Mouse (Mus musculus): ENCODE measurements around the gene Tbc1d22b. TPM values are rescaled to one million over a fixed set of nuclear protein-coding genes. Genes with fewer than 3 reads are reported as not detected.
A peak's percentile ranks its signal among the peaks of the same experiment; 100 is the strongest.

Gene Tbc1d22b
- polyA plus RNA-seq (2016; fragmentation: Nextera tagmentation; extraction: Ambion mirVana) = 19.0 and 19.1 TPM in 2 replicates

DNA sequence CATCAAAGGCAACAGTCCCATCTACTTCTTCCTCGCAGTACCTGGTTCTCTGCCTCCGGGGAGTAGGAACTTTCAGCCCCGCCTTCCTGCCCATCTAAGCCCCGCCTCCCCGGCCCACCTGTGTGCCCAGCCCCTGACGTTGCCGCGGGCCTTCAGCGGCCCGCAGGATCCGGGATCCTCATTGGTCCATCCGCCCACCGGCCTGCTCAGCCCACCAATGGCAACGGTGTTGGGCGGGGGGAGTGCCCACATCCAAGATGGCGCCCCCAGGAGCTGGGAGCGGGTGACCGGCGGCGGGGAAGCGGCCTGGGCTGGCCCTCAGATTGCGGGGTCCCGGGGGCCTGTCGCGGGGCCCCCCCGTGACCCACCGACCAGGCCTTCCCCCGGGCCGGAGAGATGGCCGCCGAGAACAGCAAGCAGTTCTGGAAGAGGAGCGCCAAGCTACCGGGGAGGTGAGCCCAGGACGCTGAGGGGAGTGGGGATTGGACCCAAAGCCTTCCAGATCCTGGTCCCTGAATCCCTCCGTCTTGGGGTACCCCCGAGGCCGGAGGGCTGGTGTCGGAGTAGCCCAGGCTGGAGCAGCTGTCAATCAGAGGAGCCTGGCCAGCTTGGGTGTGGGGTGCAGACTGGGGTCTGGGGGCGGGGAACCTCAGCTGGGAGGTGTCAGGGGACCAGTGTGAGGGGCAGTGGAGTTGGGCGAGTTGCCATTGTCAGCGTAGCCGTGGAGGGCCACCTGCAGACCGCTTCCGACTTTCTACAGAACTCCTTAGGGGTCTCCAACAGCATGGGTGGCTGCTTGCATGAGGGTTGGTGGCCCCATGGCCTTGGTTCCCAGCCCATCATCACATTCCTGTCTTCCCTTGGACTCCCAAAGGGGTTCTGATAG lies at the start of gene Tbc1d22b, which contains the start of gene Gm17657:
Gene Tbc1d22b, plus strand, starts transcription at position 243 of the 886 bp plus-strand sequence.
Gene Gm17657, minus strand, starts transcription at position 96 of the 886 bp plus-strand sequence.
- Histone ChIP-seq H3K27ac (peak within 1 kb of the TSS; percentile 12; the same call in 1 of the 2 replicates), H3K27me3 (no peaks in the 10 kb centered on the region), H3K4me2 (replicated peaks) (peak within 1 kb of the TSS; percentile 96), H3K9ac (peak within 1 kb of the TSS; percentile 87), H3K36me3 (no peaks in the 10 kb centered on the region), H3K9me3 (no peaks in the 10 kb centered on the region), H3K4me3 (peak within 1 kb of the TSS; percentile 83), H3K4me1 (peaks cover 13% of the 10 kb centered on the region)
- 1% methylated on average over 44 of the region's 44 CpGs for WGBS
- peak; percentile 93 for ATAC-seq (ENCODE audit: insufficient number of reproducible peaks, insufficient read depth, low FRiP score, low TSS enrichment)

DNA sequence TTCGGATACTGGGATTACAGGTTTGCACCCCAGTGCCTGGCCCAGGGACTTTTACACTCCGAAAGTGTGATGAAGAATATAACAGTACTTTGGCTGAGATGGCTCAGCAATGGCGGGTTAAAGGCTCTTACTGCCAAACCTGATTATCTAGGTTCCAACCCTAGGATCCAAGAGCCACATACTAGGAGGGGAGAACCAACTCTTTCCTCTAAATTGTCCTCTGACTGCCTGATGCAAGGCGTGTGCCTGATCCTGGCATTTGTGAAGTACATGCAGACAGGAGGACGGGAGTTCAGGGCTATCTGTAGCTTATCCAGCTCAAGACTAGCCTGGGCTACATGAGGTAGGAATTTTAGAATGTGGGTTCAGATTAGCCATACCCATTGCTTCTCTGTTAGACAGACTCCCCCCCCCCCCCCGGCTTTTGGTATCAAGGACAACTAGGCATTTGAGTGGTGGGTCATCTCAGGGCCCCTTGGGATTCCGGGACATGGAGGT lies 49.3 kb upstream of the Tbc1d22b start:
- H3K9ac ChIP-seq = no peak overlapping the region

DNA sequence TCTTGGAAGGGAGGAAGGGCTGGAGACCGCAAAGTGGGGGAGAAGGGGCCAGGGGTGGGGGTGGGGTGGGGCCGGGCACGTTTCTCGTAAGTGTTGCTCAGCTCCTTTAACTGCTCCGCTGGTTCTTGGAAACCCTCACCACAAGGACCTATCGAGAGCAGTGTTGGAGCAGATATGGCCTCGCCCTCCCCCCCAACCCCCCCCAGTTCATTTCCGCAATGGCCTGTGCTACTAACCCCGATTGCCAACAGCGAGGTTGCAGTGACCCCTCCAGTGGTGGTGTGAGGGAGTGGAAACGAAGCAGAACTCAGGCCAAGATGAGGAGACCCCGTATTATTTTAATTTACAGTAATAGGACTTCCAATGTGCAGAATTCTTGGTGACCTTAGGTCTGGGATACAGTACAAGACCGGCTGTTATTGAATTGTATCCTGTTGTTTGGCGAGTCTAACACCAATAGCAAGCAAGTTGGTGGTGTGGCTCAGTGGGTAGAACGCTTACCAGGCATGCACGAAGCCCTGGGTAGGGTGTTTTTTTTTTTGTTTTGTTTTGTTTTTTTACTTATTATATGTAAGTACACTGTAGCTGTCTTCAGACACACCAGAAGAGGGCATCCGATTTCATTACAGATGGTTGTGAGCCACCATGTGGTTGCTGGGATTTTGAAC lies 48.6 kb upstream of the Tbc1d22b start:
- WGBS = 81% methylated on average over 17 of the region's 17 CpGs

More for the DNA sequence above, 49.3 kb upstream of the Tbc1d22b start:
- ATAC-seq (ENCODE audit: insufficient number of reproducible peaks, insufficient read depth, low FRiP score, low TSS enrichment) = no peak
- H3K27ac ChIP-seq = no peak overlapping the region
- H3K9me3 ChIP-seq = no peaks in the 10 kb centered on the region
- H3K4me1 ChIP-seq = no peaks in the 10 kb centered on the region
- 0 out of 2 replicates have a peak, but pooled peaks cover 4% of the 10 kb centered on the region for H3K36me3 ChIP-seq
- no peak overlapping the region for H3K4me2 ChIP-seq (replicated peaks)
- 0 out of 2 replicates have a peak, but pooled peaks cover 5% of the 10 kb centered on the region for H3K27me3 ChIP-seq
- no peak overlapping the region for H3K4me3 ChIP-seq
- WGBS = 73% methylated on average over 7 of the region's 7 CpGs

DNA sequence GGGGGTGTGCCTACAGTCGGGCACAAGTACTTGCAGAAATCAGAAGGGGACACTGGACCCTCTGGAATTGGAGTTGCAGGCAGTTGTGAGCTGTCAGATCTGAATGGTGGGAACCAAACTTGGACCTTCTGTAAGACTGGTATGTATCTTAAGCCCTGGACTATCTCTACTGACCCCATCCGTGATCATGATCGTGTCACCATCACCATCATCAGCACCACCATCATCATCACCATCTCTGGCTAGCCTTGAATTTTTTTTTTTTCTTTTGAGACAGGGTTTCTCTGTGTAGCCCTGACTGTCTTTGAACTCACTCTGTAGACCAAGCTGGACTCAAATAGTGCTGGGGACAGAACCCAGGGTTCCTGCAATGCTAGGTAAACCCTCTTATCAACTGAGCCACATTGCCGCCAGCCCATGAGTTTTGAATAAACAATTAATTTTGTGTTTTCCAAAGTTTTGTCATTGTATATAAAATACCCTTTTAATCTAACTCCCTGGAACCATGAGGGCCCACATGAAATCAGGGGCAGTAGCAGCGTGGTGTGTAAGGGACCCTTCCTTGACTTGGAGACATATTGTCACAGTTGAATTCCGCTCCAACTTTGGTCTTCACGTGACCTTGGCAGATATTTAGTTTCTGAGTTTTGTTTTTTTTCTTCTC lies 47.4 kb upstream of the Tbc1d22b start:
- Histone ChIP-seq H3K9ac (no peak overlapping the region), H3K27ac (no peak overlapping the region), H3K27me3 (0 out of 2 replicates have a peak, but pooled peaks cover 5% of the 10 kb centered on the region), H3K4me3 (no peak overlapping the region), H3K36me3 (no peaks in the 10 kb centered on the region), H3K4me2 (replicated peaks) (no peak overlapping the region), H3K9me3 (no peaks in the 10 kb centered on the region), H3K4me1 (no peaks in the 10 kb centered on the region)
- 73% methylated on average over 7 of the region's 7 CpGs for WGBS
- ATAC-seq (ENCODE audit: insufficient number of reproducible peaks, insufficient read depth, low FRiP score, low TSS enrichment) = no peak

More for the DNA sequence above, 48.6 kb upstream of the Tbc1d22b start:
- H3K27me3 ChIP-seq = 0 out of 2 replicates have a peak, but pooled peaks cover 5% of the 10 kb centered on the region
- no peak overlapping the region for H3K4me2 ChIP-seq (replicated peaks)
- no peaks in the 10 kb centered on the region for H3K9me3 ChIP-seq
- H3K27ac ChIP-seq = no peak overlapping the region
- H3K4me3 ChIP-seq = no peak overlapping the region
- H3K36me3 ChIP-seq = 0 out of 2 replicates have a peak, but pooled peaks cover 4% of the 10 kb centered on the region
- ATAC-seq (ENCODE audit: insufficient number of reproducible peaks, insufficient read depth, low FRiP score, low TSS enrichment) = no peak
- no peaks in the 10 kb centered on the region for H3K4me1 ChIP-seq
- H3K9ac ChIP-seq = no peak overlapping the region

DNA sequence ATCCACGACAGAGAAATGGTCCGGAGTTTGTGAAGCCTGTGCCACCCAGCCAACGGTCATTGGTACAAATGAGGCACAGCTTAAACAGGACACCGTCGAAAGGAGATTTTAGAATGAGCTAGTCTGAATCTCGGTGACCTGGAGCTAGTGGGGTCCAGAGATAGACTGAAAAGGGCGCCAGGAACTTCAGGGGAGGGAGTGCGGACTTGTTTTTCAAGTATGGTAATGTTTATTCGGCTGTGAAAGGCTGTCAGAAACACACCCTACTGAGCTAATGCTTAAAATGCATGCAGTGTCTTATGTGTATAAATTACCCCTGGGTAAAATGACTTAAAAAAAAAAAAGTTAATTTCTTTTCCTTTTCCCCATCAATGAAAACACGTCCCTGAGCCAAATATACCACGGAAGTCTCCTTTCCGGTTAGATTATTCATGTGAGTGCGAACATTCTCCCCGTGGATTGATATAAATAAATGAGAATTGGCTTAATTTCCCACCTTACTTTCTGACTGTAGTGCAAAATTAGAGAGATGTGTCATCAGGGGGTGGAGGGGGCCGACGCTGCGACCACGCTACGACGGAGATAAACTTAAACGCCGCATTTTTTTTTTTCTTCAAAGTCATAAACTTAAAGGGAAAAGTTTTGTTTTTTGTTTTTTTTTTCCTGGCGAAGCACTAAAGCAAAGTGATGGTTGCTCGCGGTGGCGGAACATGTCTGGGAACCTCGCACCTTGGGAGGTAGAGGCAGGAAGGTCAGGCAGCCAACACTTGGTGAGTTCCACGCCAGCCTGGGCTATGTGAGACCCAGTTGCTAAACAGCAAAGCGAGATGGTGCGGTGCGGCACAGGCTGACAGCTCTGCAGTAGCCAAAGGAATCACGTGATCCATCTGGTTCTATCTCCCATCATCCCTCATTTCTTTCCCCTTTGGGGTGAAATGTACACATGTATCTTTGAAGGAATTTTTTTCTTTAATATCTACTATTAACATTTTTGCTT lies 46.6 kb upstream of the Tbc1d22b start:
- Histone ChIP-seq H3K4me3 (no peak overlapping the region), H3K4me2 (replicated peaks) (peak overlapping the region; percentile 35), H3K27me3 (0 out of 2 replicates have a peak, but pooled peaks cover 5% of the 10 kb centered on the region), H3K36me3 (no peaks in the 10 kb centered on the region), H3K9ac (no peak overlapping the region), H3K9me3 (no peaks in the 10 kb centered on the region), H3K4me1 (no peaks in the 10 kb centered on the region), H3K27ac (no peak overlapping the region)
- no peak for ATAC-seq (ENCODE audit: insufficient number of reproducible peaks, insufficient read depth, low FRiP score, low TSS enrichment)
- 14% methylated on average over 32 of the region's 32 CpGs for WGBS

DNA sequence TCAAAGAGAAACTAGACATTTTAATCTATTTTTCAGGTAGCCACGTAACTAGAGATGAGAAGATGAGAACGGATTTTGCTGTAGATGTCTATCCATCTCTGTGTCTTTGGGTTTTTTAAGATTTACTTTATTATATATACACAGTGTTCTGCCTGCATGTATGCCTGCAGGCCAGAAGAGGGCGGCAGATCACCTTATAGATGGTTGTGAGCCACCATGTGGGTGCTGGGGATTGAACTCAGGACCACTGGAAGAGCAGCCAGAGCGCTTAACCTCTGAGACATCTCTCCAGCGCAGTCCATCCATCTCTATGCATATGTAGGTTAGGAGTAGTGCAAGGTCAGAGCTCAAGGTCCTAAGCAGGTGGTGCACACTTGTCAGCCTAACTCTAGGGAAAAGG lies 45.9 kb upstream of the Tbc1d22b start:
- WGBS = 76% methylated on average over 5 of the region's 5 CpGs

DNA sequence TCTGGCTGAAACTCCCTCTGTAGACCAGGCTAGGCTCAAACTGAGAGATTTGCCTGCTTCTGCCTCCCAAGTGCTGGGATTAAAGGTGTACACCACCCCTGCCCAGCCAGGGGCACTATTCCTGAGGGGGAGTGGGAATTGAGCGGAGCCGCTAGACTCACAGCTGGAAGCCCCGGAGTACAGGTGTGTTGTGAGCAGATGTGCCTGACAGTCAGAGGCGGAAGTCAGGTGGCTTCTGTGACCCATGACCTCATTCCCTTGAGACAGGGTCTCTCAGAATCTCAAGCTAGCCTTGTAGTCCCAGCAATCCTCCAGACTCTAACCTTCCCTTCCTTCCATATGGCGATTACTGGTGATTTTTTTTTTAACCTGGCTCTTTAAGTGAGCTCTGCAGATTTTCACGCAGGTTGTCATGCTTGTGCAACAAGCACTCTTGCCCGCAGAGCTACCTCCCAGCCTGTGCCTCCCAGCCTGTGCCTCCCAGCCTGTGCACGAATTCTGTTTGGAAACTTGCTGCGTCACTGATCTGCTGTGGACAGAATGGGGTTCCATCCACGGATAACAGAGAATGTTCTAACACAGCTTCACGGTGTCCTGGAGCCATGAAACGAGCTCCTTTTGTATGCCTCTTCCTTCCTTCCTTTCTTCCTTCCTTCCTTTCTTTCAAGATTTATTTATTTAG lies 40.5 kb upstream of the Tbc1d22b start:
- Histone ChIP-seq H3K9me3 (no peaks in the 10 kb centered on the region), H3K9ac (no peak overlapping the region), H3K4me2 (replicated peaks) (no peak overlapping the region), H3K36me3 (no peaks in the 10 kb centered on the region), H3K4me1 (no peaks in the 10 kb centered on the region), H3K27me3 (no peaks in the 10 kb centered on the region), H3K4me3 (no peak overlapping the region), H3K27ac (no peak overlapping the region)
- ATAC-seq (ENCODE audit: insufficient number of reproducible peaks, insufficient read depth, low FRiP score, low TSS enrichment) = no peak
- WGBS = 70% methylated on average over 12 of the region's 12 CpGs

More for the DNA sequence above, 45.9 kb upstream of the Tbc1d22b start:
- Histone ChIP-seq H3K9me3 (no peaks in the 10 kb centered on the region), H3K27ac (no peak overlapping the region), H3K4me2 (replicated peaks) (no peak overlapping the region), H3K9ac (no peak overlapping the region), H3K36me3 (no peaks in the 10 kb centered on the region), H3K27me3 (0 out of 2 replicates have a peak, but pooled peaks cover 5% of the 10 kb centered on the region), H3K4me3 (no peak overlapping the region), H3K4me1 (no peaks in the 10 kb centered on the region)
- ATAC-seq (ENCODE audit: insufficient number of reproducible peaks, insufficient read depth, low FRiP score, low TSS enrichment) = no peak

DNA sequence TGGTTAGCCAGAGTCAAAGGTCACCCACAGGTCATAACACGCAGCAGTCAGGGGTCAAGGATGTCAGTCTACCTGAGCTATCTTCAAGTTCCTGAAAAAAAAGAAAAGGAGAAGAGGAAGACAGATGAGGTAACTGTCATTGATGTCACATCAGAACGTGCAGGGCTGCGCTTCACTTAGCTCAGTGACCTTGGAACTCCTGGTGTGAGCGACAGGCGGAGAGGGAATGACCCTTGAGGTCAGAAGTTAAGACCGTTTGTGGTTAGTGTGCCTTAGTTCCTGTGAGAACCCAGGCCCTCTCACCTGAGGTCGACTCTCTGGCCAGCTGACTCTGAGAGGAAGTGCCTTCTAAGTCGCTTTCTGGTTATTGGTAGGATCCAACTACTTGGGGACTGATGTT lies 38.9 kb upstream of the Tbc1d22b start:
- no peak overlapping the region for H3K4me3 ChIP-seq
- no peak for ATAC-seq (ENCODE audit: insufficient number of reproducible peaks, insufficient read depth, low FRiP score, low TSS enrichment)
- no peak overlapping the region for H3K27ac ChIP-seq
- no peaks in the 10 kb centered on the region for H3K36me3 ChIP-seq
- no peaks in the 10 kb centered on the region for H3K27me3 ChIP-seq
- no peaks in the 10 kb centered on the region for H3K4me1 ChIP-seq
- H3K9me3 ChIP-seq = no peaks in the 10 kb centered on the region
- 58% methylated on average over 8 of the region's 8 CpGs for WGBS
- no peak overlapping the region for H3K4me2 ChIP-seq (replicated peaks)
- no peak overlapping the region for H3K9ac ChIP-seq

DNA sequence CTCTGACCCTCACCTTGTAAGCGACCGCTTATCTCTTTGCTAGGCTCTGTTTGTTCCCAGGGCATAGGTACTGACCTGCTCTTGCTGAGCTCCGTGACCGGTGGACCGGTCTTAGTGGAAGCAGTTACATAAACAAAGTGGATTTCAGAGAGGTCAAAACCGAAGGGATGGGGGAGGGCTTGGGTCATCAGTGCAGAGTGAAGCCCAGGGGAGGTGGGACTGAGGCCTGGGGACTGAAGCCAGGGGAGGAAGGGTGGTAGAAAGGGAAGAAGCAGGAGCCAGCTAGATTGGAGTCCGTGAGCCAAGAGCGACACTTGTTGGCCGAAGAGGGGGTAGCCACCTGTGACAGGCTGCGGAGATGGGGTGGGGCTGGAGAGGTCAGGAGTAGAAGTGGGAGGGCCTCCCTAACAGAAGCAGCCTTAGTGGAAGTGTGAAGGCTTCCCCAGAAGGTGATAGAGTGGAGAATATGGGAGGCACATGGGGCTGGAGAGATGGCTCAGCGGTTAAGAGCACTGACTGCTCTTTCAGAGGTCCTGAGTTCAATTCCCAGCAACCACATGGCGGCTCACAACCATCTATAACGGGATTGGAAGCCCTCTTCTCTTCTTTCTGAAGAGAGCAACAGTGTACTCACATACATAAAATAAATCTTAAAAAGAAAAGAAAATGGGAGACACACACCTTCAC lies 36.4 kb upstream of the Tbc1d22b start:
- H3K9me3 ChIP-seq = no peaks in the 10 kb centered on the region
- no peaks in the 10 kb centered on the region for H3K27me3 ChIP-seq
- no peak overlapping the region for H3K4me3 ChIP-seq
- no peaks in the 10 kb centered on the region for H3K36me3 ChIP-seq
- WGBS = 32% methylated on average over 13 of the region's 13 CpGs
- no peak for ATAC-seq (ENCODE audit: insufficient number of reproducible peaks, insufficient read depth, low FRiP score, low TSS enrichment)
- H3K27ac ChIP-seq = no peak overlapping the region
- H3K4me1 ChIP-seq = no peaks in the 10 kb centered on the region
- no peak overlapping the region for H3K9ac ChIP-seq
- H3K4me2 ChIP-seq (replicated peaks) = no peak overlapping the region

DNA sequence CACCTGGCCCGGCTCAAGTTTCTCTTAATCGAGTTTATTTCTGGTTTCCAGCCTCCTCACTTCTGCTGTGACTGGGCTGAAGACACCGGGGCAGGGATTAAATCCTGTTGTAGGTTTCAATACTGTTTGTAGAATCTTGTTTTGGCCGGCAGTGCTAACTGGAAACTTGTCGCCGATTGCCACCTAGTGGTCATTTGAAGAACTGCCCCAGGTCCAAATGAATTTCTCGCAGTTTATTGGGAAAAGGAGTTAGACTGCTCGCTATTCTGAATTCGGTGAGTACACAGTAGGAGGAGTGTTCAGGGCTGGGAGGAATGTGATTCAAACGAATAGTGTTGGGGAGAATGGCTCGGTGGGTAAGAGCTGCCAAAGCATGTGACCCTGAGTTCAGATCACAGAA lies 35.1 kb upstream of the Tbc1d22b start:
- WGBS = 2% methylated on average over 11 of the region's 11 CpGs
- Histone ChIP-seq H3K4me2 (replicated peaks) (no peak overlapping the region; the same call in 1 of the 2 replicates), H3K27me3 (no peaks in the 10 kb centered on the region), H3K9ac (no peak overlapping the region), H3K27ac (no peak overlapping the region), H3K4me3 (no peak overlapping the region), H3K9me3 (no peaks in the 10 kb centered on the region), H3K36me3 (no peaks in the 10 kb centered on the region), H3K4me1 (no peaks in the 10 kb centered on the region)
- ATAC-seq (ENCODE audit: insufficient number of reproducible peaks, insufficient read depth, low FRiP score, low TSS enrichment) = no peak

Measured in embryonic facial prominence, embryonic 12.5 days (tissue).